Mouse (Mus musculus): ENCODE data around the gene Lcmt2.
"Not testable (repeated sequence)": the region's sequence is repeated elsewhere in the genome, so short reads cannot be mapped to it uniquely, and the experiment has no call there.

The Lcmt2 gene

DNA sequence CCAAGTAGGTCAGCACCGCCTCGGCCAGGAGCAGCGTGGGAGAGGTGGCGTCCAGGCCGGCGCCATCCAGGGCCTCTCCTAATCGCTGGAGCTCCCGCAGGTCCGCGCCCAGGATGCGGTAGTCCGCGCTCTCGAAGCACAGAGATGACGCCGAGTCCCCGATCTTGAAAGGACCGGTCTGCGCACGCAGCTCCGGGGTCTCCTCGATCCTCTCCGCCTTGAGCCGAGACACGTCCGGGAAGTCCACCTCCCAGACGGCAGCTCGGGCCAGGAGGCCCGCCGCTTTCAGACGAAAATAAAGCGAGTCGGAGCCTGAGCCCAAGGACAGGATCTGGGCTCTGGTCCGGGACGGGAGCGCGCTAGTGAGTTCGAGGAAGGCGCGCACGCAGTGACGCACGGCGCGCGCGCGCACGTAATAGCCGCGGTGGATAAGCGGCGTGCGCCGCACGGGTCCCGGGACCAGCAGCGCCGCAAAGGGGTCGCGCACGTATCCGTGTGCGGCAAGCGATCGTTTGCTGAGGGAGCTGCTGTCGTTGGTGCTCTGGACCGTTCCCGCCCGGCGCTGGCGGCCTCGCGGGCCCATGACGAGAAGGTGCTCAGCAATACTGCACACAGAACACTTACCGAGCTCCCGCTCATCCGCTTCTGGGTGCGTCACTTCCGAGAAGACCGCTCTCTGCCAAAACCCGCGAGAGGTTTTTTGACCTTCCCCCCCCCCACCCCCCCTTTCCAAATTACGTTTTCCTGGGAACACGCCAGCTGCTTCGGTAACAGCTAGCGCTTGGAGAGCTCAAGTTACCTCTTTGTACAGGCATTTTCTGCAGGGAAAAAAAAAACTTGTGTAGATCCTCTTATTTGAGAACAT is at the start of gene Lcmt2, which contains the start of gene Adal:
Gene Lcmt2 (minus strand): TSS at position 636 of the 865 bp plus-strand sequence.
Gene Adal (plus strand): TSS at position 411 of the 865 bp plus-strand sequence.
- DNase-seq (ENCODE audit: low spot score in 2 of 2), result peak; percentile 83 to 92

DNA sequence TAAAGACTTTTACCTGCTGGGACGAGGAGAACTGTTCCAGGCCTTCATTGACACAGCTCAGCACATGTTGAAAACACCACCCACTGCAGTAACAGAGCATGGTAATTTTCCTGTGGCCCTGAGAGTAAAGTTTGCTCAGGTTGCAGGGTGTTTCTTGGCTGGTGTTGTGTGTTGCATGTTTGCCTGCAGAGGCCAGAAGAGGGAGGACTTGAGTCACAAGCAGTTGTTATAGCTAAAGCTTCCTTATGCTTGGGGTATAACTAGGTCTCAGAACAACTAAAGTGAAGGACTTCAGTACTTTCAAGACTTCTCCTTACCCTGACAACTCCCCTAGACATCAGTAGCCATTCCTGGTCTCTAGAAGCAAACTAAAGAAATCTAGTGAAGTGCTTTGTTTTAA is 48.1 kb upstream of the Lcmt2 start:
- DNase-seq (ENCODE audit: low spot score in 2 of 2), result no peak

DNA sequence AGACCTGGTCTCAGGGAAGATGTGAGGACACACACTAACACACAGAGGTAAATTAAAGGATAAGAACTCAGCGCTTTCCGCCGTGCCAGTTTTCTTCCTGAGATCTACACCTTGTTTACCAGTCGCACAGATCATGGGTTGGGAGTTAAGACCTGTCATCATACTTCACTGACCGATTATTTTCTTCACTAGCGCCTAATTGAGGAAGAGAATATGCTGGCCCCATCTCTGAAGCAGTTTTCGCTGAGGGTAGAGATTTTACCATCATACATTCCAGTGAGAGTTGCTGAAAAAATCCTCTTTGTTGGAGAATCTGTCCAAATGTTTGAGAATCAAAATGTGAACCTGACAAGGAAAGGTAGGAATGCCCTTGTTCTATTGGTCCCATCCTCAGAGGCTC is 43.7 kb upstream of the Lcmt2 start:
- DNase-seq (ENCODE audit: low spot score in 2 of 2), result no peak

DNA sequence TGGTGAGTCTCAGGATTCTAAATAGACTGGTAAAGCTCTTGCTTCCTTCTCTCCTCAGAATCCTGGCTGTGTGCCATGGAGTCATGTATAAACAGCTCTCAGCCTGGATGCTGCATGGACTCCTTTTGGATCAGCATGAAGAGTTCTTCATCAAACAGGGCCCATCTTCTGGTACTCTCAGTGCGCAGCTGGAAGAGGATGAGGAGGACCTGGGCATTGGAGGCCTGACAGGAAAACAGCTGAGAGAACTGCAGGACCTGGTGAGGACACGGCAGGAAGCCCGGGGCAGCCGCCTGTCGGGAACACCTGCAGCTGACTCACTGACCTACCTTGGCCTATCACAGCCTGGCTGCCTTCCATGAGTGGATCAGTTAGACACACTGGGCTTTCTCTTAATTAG is 43.0 kb upstream of the Lcmt2 start:
- DNase-seq (ENCODE audit: low spot score in 2 of 2), result peak in 1 of 2 experiments; percentile 16

DNA sequence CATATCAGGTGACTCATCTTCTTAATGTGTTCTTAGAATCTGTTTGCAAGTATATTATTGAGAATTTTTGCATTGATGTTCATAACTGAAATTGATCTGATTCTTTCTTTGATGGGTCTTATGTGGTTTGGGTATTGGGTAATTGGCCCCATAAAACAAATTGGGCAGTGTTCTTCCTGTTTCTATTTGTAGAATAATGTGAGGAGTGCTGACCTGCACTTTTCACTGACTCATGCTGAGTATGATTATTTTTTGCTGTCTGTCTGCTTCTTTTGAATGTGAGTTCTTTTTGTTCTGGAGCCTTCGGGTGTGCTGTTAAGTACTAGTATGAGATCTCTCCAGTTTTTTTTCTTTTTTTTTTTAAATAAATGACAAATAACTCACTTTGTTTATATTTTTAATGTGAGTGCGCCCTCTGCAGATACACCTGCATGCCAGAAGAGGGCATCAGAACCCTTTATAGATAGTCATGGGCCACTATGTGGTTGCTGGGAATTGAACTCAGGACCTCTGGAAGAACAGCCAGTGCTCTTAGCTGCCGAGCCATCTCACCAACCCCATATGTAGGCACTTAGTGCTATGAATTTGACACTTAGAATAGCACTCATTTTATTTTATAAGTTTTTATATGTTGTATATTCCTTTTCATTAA is 38.5 kb upstream of the Lcmt2 start:
- no peak for DNase-seq (ENCODE audit: low spot score in 2 of 2)

DNA sequence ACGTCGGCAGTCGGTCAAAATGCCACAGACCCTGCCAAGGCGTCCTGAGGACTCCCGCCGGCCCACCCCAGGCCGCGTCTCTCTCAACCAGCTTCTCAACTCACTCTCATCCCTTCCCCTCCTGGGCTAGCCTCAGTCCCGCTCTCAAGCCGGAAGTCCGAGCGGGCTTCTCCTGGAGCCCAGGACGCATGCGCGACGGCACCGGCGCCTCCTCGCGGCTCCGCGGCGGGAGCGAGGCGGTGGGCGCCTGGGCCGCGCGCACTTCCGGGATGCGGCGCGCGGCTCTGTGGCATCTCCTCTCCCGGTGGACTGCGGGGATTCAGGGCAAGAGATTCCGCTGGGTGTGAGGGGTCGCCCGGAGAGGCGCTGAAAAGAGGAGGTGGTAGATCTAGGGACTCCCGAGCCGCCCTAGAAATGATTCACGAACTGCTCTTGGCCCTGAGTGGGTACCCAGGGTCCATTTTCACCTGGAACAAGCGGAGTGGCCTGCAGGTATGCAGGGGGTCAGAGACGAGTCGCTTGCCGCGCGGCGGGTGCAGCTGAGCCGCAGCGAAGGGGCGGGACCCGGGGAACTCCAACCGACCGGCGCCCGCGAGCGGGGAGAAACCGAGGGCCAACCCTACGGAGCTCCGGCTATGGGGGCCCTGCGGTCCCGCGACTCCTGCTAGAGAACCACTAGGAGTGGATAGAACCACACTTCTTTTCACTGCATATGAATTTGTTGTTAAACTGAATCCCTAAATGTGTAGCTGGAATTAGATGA is 30.7 kb upstream of the Lcmt2 start, which contains the start of gene Zscan29:
Gene Zscan29 (minus strand): TSS at position 146 of the 763 bp plus-strand sequence.
- peak; percentile 82 to 83 for DNase-seq (ENCODE audit: low spot score in 2 of 2)

DNA sequence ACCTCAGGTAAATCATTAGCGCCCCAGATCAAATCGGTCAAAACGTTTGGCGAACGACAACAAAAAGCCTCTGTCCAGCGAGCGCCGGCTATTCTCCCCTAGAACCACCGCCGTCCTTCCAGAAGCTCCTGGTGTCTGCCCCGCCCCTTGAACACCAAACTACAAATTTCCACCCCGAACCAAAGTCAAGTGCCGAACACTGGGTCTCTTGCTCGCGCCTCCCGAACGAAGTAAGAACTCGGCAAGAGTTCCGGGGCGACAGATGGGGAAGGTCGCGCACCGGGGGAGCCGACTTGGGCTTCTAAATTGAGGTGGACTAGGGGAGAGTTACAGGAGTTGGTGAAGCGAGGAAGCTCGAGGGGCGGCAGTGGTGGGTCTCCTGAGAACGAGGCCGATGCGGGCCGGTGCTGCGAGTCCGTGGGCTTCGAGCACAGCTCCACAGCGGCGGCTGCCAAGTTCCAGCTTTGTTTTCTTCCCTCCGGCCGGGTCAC is 30.1 kb upstream of the Lcmt2 start, which contains the start of gene Tubgcp4:
Gene Tubgcp4 (plus strand): TSS at position 174 of the 491 bp plus-strand sequence.
- DNase-seq (ENCODE audit: low spot score in 2 of 2), result peak; percentile 37 to 70

DNA sequence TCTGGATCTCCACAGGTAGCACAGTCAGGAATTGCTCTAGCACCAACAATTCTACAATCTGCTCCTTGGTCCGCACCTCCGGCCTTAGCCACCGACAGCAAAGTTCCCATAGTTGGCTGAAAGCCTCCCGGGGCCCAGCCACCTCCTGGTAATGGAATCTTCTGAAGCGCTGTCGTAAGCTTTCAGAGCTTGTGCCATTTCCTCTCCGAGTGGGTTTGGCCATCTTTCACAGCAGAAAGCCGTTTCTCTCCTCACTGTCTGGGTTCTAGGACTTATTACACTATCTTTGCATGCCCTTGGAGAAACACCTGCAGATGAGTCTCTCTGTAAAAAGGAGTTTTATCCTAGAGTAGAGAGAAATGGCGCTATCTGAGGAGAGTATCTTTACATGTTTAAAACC is 29.4 kb upstream of the Lcmt2 start:
- DNase-seq (ENCODE audit: low spot score in 2 of 2), result peak; percentile 3 to 35

DNA sequence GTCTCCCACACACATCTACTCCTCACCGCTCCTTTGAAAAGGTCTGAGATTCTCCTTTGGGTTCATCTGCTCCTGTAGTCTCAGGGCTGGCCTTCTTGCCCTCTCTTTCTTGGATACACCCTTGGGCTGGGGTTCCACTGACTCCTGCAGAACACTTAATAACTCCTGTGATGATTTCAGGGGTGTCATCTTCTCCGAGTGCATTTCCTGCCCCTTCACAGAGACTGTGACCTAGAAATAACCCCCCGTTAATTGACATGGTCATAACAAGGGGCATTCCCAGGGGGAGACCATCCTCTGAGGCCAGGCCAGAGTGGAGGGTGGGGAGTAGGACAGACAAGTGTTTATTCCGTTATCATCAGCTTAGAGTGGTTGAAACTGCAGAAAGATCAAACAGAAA is 28.7 kb upstream of the Lcmt2 start:
- no peak for DNase-seq (ENCODE audit: low spot score in 2 of 2)

DNA sequence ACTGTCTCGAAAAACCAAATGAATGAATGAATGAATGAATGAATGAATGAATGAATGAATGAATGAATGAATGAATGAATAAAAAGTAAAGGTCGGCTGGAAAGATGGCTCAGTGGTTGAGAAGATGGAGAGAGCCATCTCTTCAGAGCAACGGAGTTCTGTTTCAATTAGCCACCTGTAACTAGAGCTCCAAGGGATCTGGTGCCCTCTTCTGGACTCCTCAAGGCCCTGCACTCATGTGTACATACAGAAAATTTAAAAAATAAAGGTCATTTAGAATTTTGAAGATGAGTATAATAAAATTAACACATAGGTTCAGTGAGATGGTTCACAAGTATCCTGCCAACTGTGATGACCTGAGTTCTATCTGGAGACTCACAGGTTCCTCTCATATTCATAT is 12.6 kb upstream of the Lcmt2 start:
- no peak for DNase-seq (ENCODE audit: low spot score in 2 of 2)

DNA sequence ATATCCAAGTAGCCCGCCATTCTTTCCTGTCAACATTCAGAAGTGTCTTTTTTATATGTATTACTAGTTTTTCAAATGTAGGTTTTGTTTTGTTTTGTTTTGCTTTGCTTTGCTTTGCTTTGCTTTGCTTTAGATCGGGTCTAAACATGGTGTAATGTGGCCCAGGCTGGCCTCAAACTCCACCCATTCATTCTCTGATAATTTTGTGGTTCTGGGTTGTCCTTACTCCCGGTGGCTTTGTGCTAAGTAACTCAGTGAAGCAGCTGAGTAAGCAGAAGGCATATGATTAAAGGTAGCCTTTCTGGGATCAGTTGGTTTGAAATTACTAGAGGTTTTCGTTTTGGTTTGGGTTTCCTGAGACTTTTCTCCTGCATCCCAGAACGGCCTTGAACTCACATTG is 9.2 kb upstream of the Lcmt2 start:
- DNase-seq (ENCODE audit: low spot score in 2 of 2), result no peak

DNA sequence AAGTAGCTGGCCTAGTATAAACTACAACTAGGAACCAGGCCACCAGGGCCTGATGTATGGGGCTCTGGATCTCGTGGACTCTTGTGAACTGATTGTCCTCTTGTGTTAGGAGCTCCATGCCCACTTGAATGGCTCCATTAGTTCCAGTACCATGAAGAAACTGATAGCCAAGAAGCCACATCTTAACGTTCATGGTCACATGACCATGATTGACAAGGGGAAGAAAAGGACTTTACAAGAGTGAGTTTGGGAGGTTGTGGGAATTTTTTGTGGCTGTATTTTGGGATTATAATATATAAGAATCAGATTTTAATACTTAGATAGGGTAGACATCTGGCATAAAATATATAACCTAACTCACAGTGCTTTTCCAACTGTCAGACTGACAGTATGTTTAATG is 2.0 kb upstream of the Lcmt2 start:
- DNase-seq (ENCODE audit: low spot score in 2 of 2), result no peak

DNA sequence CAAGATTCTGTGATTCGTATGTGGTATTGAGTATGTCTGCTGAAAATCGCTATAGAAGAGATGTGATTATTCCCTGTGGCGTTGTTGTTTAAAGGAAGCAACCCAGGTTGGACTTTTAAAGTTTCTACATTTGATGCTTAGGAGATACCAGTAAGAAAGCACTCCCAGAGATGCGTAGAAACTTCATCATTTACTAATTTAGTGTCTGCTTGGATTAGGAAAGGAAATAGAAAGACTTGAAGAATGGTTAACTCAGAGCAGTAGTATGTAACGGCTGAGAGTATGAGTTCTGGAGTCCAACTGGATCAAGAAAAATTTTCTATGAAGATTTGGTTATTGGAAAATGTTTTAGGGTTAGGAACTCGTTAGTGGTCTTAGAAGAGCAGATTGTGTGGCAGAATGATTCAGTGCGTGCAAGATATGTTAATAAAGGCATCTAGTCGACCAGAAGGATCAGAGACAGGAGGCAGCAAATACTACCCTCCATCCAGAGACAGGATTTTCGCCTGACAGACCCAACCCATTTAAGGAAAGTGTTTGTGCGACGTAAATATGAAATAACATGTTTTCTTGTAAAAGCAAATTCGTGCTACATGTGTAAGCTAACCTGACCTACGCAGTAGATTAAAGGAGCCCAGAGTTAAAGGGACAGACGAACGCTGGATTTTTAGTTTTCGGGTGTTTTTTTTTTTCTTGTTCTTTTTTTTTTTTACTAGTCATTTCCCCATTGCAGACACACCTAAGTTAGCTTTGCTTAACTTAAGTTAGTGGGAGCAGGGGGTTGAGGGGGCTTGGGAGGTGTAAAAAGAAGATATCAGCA is 973 bp upstream of the Lcmt2 start:
- no peak for DNase-seq (ENCODE audit: low spot score in 2 of 2)

DNA sequence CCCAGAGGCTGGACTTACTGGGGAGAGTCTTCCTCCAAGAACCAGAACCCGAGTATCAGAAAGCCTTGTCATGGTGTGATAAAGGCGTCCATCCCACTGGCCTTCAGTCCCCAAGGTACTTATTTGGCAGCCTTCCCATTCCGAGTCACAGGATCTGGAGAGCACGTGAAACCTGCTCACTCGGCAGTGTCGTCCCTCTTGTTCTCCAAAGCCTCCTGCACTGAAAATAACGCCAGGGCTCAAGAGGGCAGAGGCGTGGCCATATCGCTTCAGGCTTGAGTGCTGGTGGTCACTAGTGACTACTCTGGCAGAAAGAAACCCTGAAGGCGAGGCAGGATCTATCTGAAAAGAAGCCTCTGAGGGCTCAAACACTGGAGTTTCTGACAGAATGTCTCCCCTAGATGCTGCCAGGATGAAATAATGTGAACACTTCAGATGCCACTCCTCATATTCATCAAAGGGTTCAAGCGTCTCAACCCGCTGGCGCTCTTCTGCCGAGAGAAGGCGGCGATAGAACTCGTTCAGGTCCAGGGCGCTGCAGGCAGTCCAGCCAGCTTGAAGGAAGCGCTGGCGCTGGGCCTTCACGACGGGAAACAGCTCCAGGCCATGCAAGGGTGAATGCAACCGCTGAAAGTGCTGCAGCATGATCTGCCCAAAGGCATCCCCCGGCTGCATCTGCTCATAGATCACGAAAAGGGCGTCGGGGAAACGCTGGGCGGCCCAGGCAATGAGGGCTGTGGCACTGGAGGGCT is 1.0 kb downstream of the Lcmt2 start:
- DNase-seq (ENCODE audit: low spot score in 2 of 2), result peak in 1 of 2 experiments; percentile 28

DNA sequence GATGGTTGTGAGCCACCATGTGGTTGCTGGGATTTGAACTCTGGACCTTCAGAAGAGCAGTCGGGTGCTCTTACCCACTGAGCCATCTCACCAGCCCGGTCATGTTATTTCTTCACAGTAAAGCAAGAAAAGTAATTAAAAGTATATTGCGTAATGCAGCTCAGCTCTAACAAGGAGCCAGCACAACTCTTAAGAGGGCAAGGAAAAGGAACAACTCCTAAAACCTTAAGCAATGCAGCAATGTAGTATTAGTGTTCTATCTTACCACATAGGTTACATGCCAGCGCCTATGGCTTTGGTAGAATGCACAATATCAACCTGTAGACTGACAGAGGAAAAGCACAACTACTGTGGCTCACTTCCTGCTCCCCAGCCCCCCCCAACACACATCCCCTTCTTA is 3.1 kb downstream of the Lcmt2 start:
- no peak for DNase-seq (ENCODE audit: low spot score in 2 of 2)

DNA sequence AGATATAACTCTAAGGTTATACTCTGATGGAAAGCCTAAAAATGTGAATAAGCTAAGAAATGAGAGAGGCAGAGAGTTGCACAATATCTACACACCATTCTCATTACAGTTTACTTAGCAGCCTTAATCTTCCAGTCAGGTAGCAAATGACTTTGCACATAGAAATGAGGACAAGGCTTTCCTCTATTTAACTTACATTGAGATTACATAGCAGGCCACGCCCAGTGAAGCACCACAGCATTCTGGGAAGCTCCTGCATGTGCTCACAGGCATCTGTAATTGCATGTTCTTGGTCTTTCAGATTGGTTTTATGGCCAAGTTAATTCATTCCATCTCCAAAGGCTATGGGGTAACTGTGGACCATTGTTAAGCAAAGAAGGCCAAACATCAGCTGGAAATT is 7.6 kb downstream of the Lcmt2 start:
- DNase-seq (ENCODE audit: low spot score in 2 of 2), result no peak

DNA sequence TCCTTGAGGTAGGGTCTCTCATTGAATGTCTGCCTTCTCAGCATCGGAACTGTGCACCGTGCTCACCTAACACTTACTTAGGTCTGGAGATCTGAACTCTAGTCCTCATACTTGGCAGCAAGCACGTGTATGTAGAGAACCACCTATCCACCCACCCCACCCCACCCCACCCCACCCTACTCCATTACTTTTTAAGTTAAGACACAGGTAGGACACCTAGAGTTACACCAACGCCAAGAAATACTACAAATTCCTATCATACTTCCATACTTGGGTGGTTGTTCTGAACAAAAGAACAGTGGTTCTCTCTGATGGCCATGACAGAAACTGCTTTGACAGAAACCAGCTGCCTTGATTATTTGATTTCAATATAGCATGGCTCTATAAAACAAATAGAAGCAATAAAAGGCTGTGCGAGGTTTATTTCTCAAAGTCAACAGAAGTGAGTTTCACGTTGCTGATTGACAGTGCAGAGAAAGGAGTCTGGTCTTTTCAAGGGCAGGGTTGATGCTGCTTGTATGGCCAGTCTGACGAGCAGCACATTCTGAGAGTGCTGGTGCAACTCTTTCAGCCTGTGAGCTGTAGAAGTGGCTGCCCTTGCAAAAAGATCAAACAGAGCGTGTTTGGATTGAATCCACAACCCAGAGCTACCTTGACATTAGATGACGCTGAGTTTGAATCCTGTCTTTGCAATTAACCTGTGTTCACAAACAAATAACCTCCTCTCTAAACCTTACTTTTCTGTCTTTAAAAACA is 11.4 kb downstream of the Lcmt2 start:
- no peak for DNase-seq (ENCODE audit: low spot score in 2 of 2)

DNA sequence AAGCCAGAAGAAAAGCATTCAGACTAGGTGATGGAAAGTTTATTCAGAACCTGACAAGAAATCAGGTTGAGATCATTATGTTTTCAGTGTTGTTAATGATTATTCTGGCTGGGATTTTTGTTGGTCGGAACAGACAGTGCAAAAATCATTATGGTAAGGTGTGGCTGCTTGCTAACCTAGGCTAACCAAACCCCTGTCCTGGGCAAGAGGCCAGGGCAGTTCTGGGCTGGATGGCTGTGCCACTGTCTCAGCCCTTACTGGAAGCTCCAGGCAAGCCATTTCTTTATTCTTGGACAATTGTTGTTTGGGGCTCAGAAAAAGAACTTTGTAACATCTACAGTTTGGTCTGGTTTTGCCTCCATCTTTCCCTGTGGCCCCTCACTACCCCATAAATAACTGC is 12.9 kb downstream of the Lcmt2 start:
- DNase-seq (ENCODE audit: low spot score in 2 of 2), result no peak

DNA sequence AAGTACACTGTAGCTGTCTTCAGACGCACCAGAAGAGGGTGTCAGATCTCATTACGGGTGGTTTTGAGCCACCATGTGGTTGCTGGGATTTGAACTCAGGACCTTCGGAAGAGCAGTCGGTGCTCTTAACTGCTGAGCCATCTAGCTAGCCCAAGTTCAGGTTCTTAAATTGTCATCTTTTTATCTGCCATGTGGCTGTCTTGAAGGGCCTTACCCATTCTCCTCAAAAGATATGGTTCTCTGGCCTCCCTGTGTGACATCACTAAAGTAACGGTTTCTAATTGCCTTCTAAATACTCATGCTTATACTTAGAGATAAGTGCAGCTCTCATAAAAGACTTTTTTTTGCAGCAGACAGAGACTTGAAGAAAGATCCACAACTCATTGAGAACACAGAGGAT is 14.2 kb downstream of the Lcmt2 start:
- DNase-seq (ENCODE audit: low spot score in 2 of 2), result not testable (repeated sequence)

DNA sequence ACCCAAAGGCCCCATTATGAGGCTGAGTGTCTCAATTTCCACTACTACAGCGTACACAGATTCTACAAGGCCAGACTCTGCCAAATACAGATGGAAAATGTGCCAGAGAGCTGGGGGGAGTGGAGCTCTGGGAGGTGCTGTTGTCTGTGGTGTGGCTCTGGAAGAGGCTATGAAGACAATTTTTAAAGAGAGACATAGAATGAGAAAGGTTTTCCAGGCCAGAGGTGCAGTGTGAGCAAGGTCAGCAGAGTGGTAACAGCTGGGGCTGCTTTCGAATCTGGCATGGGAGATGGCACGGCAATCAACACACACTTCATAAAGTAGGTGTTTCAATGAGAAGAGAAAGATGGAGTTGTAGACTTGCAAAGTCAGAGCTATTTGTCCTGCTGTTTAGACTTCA is 21.2 kb downstream of the Lcmt2 start:
- DNase-seq (ENCODE audit: low spot score in 2 of 2), result no peak
